Mouse (Mus musculus) kidney, adult 8-10 months (tissue): Measurements from ENCODE around the gene Mta2.
A peak's percentile ranks its signal among the peaks of the same experiment; 100 is the strongest.

Experiments
- DNase-seq, 2 experiments: peaks; one replicate each; pipeline ENCODE4 v3.0.0; 2022

Mta2 gene

DNA sequence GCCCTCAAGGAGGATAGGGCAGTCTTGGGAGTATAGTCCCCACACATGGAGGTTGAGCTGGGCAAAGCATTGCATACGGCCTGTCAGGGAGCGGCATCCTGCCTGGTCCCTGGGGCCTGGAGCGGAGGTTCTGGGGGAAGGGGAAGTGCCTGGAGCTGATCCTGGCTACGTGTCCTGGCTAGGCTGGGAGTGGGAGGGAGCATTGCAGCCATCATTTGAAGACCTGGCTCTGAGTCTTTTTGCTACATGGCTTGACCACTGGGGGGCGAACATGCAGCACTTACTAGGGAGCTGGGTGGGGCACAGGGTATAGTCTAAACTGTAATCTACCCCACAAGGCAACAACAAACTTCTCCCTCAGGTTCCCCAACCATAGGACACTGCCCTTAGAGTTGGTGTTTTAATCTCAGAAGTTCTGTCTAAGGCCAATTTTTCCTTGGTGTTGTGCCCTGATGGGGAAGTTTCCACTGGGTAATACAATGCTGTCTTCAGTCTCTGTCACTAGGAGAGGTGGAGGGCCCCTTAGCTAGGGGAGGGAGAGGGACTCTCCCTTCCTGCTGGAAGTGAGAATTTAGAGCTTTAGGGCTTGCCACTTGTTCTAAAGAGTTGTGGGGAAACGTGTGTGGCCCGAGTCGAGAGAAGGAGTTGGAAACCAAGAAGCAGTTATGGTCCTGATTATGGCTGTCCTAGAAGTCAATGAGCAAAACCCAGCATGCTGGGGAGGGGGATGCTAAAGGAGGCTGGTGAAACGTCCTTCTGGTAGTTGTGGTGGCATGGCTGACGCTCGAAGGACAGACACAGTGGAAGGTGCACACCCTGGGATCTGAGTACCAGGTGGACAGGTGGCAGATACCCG lies 51.3 kb downstream of the Mta2 start:
- DNase-seq = peak; percentile 83 to 84

DNA sequence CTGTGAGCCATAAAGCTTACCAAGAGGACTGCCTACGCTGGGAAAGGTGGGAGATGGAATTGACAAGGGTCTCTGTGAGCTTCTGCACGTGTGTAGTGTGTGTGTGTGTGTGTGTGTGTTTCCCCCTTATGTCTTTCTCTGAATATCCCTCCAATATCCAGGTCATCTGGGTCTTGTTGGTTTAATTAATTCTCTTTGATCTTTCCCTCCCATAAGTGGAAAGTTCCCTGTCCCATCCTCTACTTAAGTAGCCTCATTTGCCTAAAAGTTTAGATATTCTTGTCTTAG lies 51.9 kb downstream of the Mta2 start:
- no peak for DNase-seq

DNA sequence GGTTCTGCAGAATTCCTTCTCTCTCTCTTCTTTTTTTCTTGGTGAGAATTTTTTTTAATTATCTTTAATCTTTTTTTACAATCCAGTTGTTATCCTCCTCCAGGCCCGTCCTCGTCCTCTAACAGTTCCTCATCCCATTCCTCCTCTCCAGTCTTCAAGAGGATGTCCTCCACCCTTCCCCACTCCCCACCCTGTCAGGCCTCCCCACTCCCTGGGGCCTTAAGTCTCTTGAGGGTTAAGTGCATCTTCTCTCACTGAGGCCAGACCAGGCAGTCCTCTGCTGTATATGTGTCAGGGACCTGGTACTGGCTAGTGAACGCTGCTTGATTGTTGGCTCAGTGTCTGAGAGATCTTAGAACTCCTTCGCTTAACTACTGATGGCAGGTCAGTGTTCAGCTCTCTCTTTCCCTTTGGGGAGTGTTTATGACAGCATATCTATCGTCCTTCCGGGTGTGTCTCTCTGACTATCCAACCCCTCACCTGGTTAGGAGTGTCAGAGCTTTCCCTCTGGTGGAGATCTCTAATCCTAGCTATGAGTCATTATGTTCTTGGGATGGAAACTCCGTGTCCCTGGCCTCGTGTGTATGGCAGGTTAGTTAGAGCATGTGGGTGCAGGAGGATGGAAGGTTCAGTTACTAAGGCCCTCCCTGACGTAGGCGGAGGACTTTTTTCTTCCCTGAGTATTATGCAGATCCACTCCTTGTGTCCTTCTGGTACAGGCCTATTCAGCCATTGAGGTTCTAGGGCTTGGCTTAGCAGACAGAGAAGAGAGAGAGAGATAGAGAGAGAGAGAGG lies 53.3 kb downstream of the Mta2 start:
- no peak for DNase-seq

DNA sequence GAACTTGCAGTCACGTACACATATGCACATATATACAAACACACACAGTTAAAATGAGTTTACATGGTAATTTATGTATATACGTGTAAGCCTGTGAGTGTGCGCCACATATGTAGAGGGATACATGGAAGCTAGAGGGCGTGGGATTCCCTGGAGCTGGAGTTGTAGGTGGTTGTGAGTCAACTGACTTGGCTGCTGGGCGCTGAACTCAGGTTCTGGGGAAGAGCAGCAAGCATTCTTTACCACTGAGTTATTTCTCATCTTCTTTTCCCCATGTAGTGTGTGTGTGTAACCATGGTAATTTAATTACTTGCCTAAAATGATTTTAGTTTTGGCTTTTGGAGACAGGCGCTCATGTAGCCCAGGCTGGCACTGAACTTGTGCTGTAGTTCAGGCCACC lies 54.9 kb downstream of the Mta2 start:
- no peak for DNase-seq

DNA sequence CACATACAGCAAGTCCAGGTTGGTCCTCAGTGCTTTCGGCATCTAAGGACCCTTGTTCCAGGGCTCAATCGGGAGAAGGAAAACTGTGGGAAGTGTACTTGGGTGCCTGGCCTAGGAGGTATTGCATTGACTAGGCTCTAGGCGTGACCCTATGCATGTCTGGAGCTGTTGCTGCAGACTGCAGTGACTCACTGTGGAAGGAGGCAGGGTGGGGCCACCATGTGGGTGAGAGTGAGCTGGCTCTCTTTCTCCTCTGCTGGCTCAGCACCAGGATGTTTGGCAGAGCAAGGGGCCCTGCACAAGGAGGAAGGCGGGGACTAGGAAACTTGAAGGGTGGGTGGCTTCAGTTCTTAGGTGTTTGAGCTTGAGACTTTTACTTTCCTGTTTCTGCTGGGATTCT lies 55.9 kb downstream of the Mta2 start:
- DNase-seq = peak; percentile 68 to 73

DNA sequence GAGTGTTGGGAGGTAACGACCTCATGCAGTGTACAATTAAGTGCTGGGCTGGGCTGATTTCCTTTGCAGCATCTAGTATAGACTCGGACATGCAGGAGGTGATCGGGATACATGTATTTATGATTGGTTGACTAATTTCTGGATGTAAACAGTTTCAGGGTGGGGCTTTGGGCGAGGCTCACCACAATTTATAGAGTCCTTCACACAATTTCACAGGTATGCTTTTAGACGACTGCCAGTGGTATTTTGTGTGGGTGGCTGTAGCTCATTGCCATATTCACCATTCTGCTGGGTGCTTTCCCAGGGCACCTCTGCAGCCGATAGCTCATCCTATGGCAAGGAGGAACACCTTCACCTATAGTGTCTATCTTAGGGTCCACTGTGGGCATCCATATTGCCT lies 56.9 kb downstream of the Mta2 start:
- no peak for DNase-seq

DNA sequence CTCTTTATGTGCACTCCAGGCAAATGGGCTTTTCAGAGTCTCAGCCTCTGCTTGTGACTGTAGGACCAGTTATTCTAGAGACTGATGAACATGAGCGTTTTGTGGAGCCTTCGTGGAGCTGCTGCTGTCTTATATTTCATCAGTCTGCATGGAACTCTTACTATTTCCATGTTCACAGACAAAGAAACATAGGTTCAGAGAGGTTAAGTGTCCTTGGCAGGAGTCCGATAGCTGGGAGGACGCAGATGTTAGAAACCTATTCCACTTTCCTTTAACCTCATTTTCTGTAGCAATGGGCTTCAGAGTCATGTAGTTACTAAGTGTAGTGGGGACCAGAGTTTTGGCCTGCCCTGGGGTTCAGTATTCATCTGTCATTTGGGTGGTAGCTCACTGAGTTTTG lies 57.5 kb downstream of the Mta2 start:
- no peak for DNase-seq
